Mouse (Mus musculus): ENCODE results near the gene Gm21738. TPM values are rescaled to one million over a fixed set of nuclear protein-coding genes. Genes with fewer than 3 reads are reported as not detected.
"Not testable (repeated sequence)": the region's sequence is repeated elsewhere in the genome, so short reads cannot be mapped to it uniquely, and the experiment has no call there.

The Gm21738 gene
- 1.1 and 1.3 TPM in 2 replicates for polyA plus RNA-seq (2015; fragmentation: Nextera tagmentation; extraction: Ambion mirVana)

GRCm38 (mm10) chr14:19418830-19419229 is at the start of gene Gm21738:
Gene Gm21738 (minus strand): TSS chr14:19418930.
- H3K4me1 ChIP-seq; H3K4me2 ChIP-seq; H3K4me3 ChIP-seq; H3K27ac ChIP-seq; H3K9me3 ChIP-seq; H3K9ac ChIP-seq; ATAC-seq (replicated peaks); H3K36me3 ChIP-seq (replicated peaks); H3K27me3 ChIP-seq (replicated peaks): not testable (repeated sequence)
- WGBS: 77% methylated on average over 7 of the region's 7 CpGs

DNA sequence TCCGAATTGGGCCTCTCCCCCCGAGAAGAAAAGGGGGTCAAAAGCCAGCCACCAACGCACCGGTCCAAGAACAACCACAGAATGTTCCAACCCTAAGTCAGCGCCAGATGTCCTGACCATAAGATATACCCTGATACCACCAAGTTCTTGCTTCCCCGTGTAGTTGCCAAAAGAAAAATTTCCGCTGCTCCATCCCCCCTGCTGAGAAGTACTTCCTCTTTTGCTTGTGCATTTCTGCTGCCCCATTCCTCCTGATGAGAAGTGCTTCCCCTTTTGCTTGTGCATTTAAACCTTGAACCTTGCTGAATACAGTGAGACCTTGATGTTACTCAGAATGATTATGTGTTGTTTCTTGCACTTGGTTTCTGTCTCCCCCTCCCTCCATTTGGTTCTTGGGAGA is 35.0 kb downstream of the Gm21738 start:
- not testable (repeated sequence) for H3K4me3 ChIP-seq; H3K27ac ChIP-seq; H3K4me2 ChIP-seq; H3K4me1 ChIP-seq; H3K9me3 ChIP-seq; ATAC-seq (replicated peaks); H3K27me3 ChIP-seq (replicated peaks); H3K36me3 ChIP-seq (replicated peaks); H3K9ac ChIP-seq
- WGBS: 83% methylated on average over 7 of the region's 7 CpGs

Other genes with a start within 250 kb of the Gm21738 start
- gene Gm2244, start 131.0 kb upstream of the Gm21738 start, polyA plus RNA-seq (2015; fragmentation: Nextera tagmentation; extraction: Ambion mirVana): 0.41 and 0.49 TPM in 2 replicates
- 5.9 and 6.2 TPM in 2 replicates for gene Gm2237, start 166.2 kb upstream of the Gm21738 start, polyA plus RNA-seq (2015; fragmentation: Nextera tagmentation; extraction: Ambion mirVana)
- not detected in 2 replicates for gene Gm5458, start 183.7 kb upstream of the Gm21738 start, polyA plus RNA-seq (2015; fragmentation: Nextera tagmentation; extraction: Ambion mirVana)

Measured in midbrain, embryonic 15.5 days (tissue).